Mouse (Mus musculus) midbrain, embryonic 10.5 days (tissue): ENCODE data around the gene Epha1. TPM values are rescaled to one million over a fixed set of nuclear protein-coding genes. Genes with fewer than 3 reads are reported as not detected.
A peak's percentile ranks its signal among the peaks of the same experiment; 100 is the strongest.

ENCODE experiments used
- DNase-seq: peaks from one replicate; pipeline ENCODE4 v3.0.0-alpha.2; 2017; ENCODE audit warnings: low spot score
- H3K27ac ChIP-seq: fragments of 300-500 bp; sonication (generic); replicated peaks from 2 replicates; pipeline ENCODE4 v1.5.1; 2016; ENCODE audit warnings: mild to moderate bottlenecking
- H3K27me3 ChIP-seq: fragments of 300-500 bp; sonication (generic); 2 replicates; pipeline ENCODE4 v1.6.1; 2016; ENCODE audit warnings: low read depth, mild to moderate bottlenecking; ENCODE audit not compliant: poor library complexity, severe bottlenecking
- H3K36me3 ChIP-seq: fragments of 300-500 bp; sonication (generic); 2 replicates; pipeline ENCODE4 v1.6.1; 2016; ENCODE audit warnings: mild to moderate bottlenecking, moderate library complexity
- H3K4me1 ChIP-seq: fragments of 300-500 bp; sonication (generic); 2 replicates; pipeline ENCODE4 v1.6.1; 2016
- H3K4me3 ChIP-seq: fragments of 300-500 bp; sonication (generic); 2 replicates; pipeline ENCODE4 v1.5.1; 2016; ENCODE audit warnings: mild to moderate bottlenecking, moderate library complexity
- H3K9me3 ChIP-seq: fragments of 300-500 bp; sonication (generic); replicated peaks from 2 replicates; pipeline ENCODE4 v1.6.1; 2016; ENCODE audit warnings: mild to moderate bottlenecking
- WGBS: fragments of 180-500 bp; shearing (Covaris S2); methylation state at CpG from one replicate; pipeline ENCODE4 v1.1.7; 2016; 5-methylcytosine and 5-hydroxymethylcytosine counted together
- polyA plus RNA-seq: library from polyadenylated mRNA; unstranded; fragments of >200 nt; fragmentation: Nextera tagmentation; extraction: Ambion mirVana; gene quantifications from 2 replicates; pipeline ENCODE4 v1.2.1, GENCODE M21; 2016

The Epha1 gene
- polyA plus RNA-seq, 1 experiment from 2014 or later: 1.5 TPM

DNA sequence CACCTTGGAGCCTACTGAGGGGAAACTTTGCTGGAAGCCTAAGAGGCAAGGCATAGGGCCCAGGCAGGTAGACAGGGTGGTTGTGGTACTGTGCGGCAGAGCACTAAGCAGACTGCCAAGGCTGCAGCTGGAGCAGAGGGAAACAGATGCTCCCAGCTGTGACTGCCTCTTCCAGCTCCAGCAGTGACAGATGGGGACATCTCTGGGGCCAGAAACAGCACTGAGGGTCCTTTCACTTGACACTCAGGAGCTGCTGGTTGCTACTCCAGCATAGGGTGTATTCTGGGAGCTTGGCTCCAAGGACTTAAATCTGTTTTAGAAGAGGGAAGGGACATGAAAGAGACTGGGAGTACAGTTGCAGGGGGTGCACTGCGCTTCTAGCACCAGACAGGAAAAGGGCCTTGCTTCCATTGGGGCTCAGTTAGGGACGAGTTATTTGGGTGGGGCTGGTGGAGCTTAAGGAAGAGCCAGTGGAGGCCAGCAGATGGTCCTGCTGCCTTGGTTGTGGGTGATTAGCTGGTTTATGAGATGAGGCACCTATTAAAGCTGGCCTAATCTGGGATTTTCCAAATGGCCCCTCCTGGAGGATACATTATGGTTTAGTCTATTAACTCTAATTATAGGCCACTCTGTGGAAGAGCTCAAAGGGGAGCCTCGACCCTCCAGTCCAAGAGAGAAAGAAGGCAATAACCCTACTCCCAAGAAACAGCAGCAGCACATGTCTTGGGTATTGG, 2.3 kb downstream of the Epha1 start:
- no peak overlapping the region for H3K4me3 ChIP-seq
- no peaks in the 10 kb centered on the region for H3K36me3 ChIP-seq
- peaks cover 49% of the 10 kb centered on the region for H3K4me1 ChIP-seq
- H3K27ac ChIP-seq: 0 out of 2 replicates have a peak overlapping the region, but pooled peaks have one; percentile 19
- no peaks in the 10 kb centered on the region for H3K9me3 ChIP-seq
- no peak for DNase-seq
- peaks cover 49% of the 10 kb centered on the region for H3K27me3 ChIP-seq
- WGBS: 35% methylated on average over 4 of the region's 4 CpGs

GRCm38 (mm10) chr6:42369870-42370269, 3.2 kb downstream of the Epha1 start:
- Histone ChIP-seq H3K9me3 (no peaks in the 10 kb centered on the region), H3K4me1 (peaks cover 48% of the 10 kb centered on the region), H3K27me3 (peaks cover 39% of the 10 kb centered on the region), H3K4me3 (no peak overlapping the region), H3K36me3 (no peaks in the 10 kb centered on the region), H3K27ac (0 out of 2 replicates have a peak overlapping the region, but pooled peaks have one; percentile 17)
- DNase-seq: no peak
- WGBS: 9% methylated on average over 3 of the region's 3 CpGs

DNA sequence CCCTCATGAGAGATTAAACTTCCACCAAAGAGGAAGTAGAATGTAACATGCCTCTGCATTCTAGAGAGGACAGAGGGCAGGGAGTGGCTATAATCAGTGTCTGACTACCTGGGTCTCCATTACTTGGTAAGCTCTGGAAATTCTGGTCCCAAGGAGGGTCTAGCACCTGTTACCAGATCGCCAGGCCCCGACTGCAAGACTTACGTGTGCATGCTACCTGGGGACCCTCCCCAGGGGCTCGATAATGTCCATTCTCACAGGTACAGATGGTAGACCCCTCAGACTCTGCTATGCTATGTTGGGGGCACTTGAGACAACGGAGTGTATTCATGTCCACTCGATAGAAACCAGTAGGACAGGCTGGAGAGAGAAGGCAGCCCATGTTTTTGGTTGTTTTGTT, 7.9 kb downstream of the Epha1 start:
- no peaks in the 10 kb centered on the region for H3K9me3 ChIP-seq
- peaks cover 19% of the 10 kb centered on the region for H3K4me1 ChIP-seq
- DNase-seq: no peak
- no peak overlapping the region for H3K4me3 ChIP-seq
- no peak overlapping the region for H3K27ac ChIP-seq
- peaks cover 13% of the 10 kb centered on the region for H3K36me3 ChIP-seq
- no peaks in the 10 kb centered on the region for H3K27me3 ChIP-seq
- WGBS: 91% methylated on average over 6 of the region's 6 CpGs

GRCm38 (mm10) chr6:42364607-42365006, 8.5 kb downstream of the Epha1 start:
- Histone ChIP-seq H3K36me3 (peaks cover 19% of the 10 kb centered on the region), H3K4me1 (peaks cover 13% of the 10 kb centered on the region), H3K27ac (no peak overlapping the region), H3K9me3 (no peaks in the 10 kb centered on the region), H3K4me3 (no peak overlapping the region), H3K27me3 (no peaks in the 10 kb centered on the region)
- DNase-seq: no peak
- 91% methylated on average over 15 of the region's 15 CpGs for WGBS

GRCm38 (mm10) chr6:42364066-42364465, 9.0 kb downstream of the Epha1 start:
- H3K4me3 ChIP-seq: no peak overlapping the region
- DNase-seq: no peak
- H3K27ac ChIP-seq: no peak overlapping the region
- no peaks in the 10 kb centered on the region for H3K9me3 ChIP-seq
- 90% methylated on average over 4 of the region's 4 CpGs for WGBS
- H3K27me3 ChIP-seq: no peaks in the 10 kb centered on the region
- H3K4me1 ChIP-seq: peaks cover 9% of the 10 kb centered on the region; the same call in 1 of the 2 replicates
- H3K36me3 ChIP-seq: peaks cover 25% of the 10 kb centered on the region

- Histone ChIP-seq H3K4me3 (no peak overlapping the region), H3K9me3 (no peaks in the 10 kb centered on the region), H3K27ac (no peak overlapping the region), H3K27me3 (no peaks in the 10 kb centered on the region), H3K36me3 (peaks cover 36% of the 10 kb centered on the region), H3K4me1 (peaks cover 9% of the 10 kb centered on the region; the same call in 1 of the 2 replicates)
- 70% methylated on average over 3 of the region's 3 CpGs for WGBS
- DNase-seq: no peak
These were observed 10.1 kb downstream of the Epha1 start for GRCm38 (mm10) chr6:42362974-42363373.

- H3K9me3 ChIP-seq: no peaks in the 10 kb centered on the region
- 68% methylated on average over 1 of the region's 1 CpGs for WGBS
- H3K27me3 ChIP-seq: no peaks in the 10 kb centered on the region
- 0 out of 2 replicates have a peak overlapping the region, but pooled peaks have one; percentile 18 for H3K27ac ChIP-seq
- H3K36me3 ChIP-seq: peaks cover 41% of the 10 kb centered on the region
- DNase-seq: no peak
- peaks cover 13% of the 10 kb centered on the region; the same call in 1 of the 2 replicates for H3K4me1 ChIP-seq
- H3K4me3 ChIP-seq: no peak overlapping the region
These were observed 10.6 kb downstream of the Epha1 start for GRCm38 (mm10) chr6:42362497-42362896.

GRCm38 (mm10) chr6:42362074-42362473, 11.0 kb downstream of the Epha1 start:
- peaks cover 13% of the 10 kb centered on the region; the same call in 1 of the 2 replicates for H3K4me1 ChIP-seq
- H3K36me3 ChIP-seq: peaks cover 45% of the 10 kb centered on the region
- DNase-seq: no peak
- H3K4me3 ChIP-seq: no peak overlapping the region
- WGBS: 68% methylated on average over 1 of the region's 1 CpGs
- H3K9me3 ChIP-seq: no peaks in the 10 kb centered on the region
- H3K27me3 ChIP-seq: no peaks in the 10 kb centered on the region
- no peak overlapping the region for H3K27ac ChIP-seq

DNA sequence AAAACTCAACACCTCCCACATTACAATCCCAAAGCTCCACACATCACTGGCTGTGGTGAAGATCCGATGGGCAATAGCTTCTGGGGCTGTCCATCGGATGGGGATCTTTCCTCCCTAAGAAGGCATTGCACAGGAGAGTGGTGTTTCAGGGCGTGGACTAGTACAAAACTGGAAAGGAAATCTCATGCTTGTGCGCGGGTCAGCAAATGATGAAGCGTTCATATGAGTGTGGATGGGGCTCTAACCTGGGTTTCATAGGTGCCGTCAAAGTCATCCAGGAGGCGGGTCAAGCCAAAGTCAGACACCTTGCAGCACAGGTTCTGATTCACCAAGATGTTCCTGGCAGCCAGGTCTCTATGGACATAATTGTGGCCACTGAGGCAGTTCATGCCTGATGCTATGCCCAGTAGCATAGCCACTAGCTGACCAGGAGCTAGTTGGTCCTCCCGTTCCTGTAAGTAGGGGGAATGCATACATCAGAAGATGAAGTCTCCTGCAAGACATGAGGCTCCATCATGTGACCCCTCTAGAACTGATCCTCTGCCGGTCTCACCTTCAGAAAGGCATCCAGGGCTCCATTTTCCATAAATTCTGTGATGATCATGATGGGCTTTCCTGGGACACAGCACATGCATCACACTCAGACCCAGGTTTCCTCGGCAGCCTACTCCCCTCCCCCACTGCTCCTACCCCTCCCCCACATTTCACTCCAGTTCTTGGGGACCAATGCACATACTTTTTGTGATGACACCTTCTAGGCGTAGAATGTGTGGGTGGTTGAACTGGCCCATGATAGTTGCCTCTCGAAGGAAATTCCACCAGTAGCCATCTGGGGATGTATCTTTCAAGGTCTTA, 11.8 kb downstream of the Epha1 start:
- H3K4me3 ChIP-seq: no peak overlapping the region
- WGBS: 95% methylated on average over 13 of the region's 13 CpGs
- H3K9me3 ChIP-seq: no peaks in the 10 kb centered on the region
- no peaks in the 10 kb centered on the region for H3K27me3 ChIP-seq
- no peak for DNase-seq
- H3K4me1 ChIP-seq: peaks cover 13% of the 10 kb centered on the region; the same call in 1 of the 2 replicates
- H3K27ac ChIP-seq: no peak overlapping the region
- H3K36me3 ChIP-seq: peaks cover 53% of the 10 kb centered on the region

- WGBS: 94% methylated on average over 6 of the region's 6 CpGs
- H3K4me1 ChIP-seq: peaks cover 13% of the 10 kb centered on the region; the same call in 1 of the 2 replicates
- no peak overlapping the region for H3K27ac ChIP-seq
- H3K27me3 ChIP-seq: no peaks in the 10 kb centered on the region
- peaks cover 62% of the 10 kb centered on the region for H3K36me3 ChIP-seq
- no peaks in the 10 kb centered on the region for H3K9me3 ChIP-seq
- DNase-seq: no peak
- H3K4me3 ChIP-seq: no peak overlapping the region
These were observed 12.7 kb downstream of the Epha1 start for GRCm38 (mm10) chr6:42360231-42360840.

DNA sequence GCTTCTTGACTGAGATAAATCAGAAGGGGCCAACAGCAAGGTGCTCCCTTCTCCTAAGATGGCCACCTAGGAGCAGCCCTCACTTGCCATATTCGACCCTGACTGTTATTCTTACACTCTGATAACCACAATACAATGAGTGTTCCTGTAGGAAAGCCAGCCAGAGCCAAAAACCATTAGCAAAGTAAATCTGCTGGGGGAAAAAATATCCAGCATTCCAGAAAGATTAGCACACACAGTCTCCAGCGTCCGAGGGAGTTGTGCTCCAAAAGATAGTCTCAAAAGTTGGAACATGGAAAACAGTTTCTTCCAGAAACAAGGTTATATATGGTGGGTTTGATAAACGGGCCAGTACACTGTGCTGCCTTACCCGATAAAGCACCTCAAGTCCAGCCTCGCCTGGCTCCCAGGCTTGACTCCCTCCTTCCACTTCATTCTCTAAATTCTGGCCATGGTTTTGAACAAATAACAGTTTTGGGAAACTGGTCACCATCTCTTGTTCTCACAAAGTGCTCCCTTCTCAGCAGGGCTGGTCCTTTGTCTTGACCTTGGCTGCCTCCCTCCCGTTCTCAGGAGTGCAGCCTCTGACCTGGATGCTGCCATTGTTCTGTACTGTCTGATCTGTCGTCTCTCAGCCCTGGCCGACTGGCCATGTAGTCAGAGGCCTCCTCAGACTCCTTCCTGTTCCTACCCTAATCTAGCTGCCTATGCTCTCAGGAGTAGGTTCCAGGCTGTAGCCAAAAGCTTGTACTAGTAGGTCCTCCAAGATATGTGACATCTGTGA, 13.5 kb downstream of the Epha1 start:
- no peaks in the 10 kb centered on the region for H3K27me3 ChIP-seq
- H3K27ac ChIP-seq: no peak overlapping the region
- H3K9me3 ChIP-seq: no peaks in the 10 kb centered on the region
- H3K36me3 ChIP-seq: peaks cover 70% of the 10 kb centered on the region
- no peak for DNase-seq
- WGBS: 78% methylated on average over 9 of the region's 9 CpGs
- H3K4me3 ChIP-seq: no peak overlapping the region
- H3K4me1 ChIP-seq: peaks cover 13% of the 10 kb centered on the region; the same call in 1 of the 2 replicates

DNA sequence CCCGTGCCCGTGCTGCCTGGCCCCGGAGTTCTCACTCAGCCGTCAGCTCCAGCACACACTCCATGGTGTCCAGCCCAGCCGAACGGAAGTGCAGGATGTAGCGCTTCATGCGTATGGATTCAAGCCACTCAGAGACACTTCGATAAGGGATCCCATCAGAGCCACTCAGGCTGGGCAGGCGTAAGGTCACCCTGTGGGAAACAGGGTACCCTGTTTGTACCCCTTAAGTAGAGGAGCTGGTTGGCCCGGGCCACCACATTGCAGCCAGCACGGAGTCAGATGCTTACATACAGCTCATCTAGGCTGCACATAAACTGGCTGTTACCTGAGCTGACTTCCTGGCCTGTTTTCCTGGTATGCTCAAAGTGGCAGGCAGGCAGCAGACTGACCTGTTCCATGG, 14.2 kb downstream of the Epha1 start:
- H3K4me3 ChIP-seq: no peak overlapping the region
- H3K27me3 ChIP-seq: no peaks in the 10 kb centered on the region
- H3K36me3 ChIP-seq: peaks cover 77% of the 10 kb centered on the region
- DNase-seq: no peak
- no peak overlapping the region for H3K27ac ChIP-seq
- H3K4me1 ChIP-seq: peaks cover 18% of the 10 kb centered on the region
- no peaks in the 10 kb centered on the region for H3K9me3 ChIP-seq
- 94% methylated on average over 12 of the region's 12 CpGs for WGBS
